Mouse (Mus musculus) activated CD4-positive, CD25-positive, alpha-beta regulatory T cell (primary cell): ENCODE data around the gene Olfr701. TPM values are rescaled to one million over a fixed set of nuclear protein-coding genes. Genes with fewer than 3 reads are reported as not detected.

Experiments
- polyA plus RNA-seq, 2 experiments: library from polyadenylated mRNA; unstranded; fragments of 100-300 nt; shearing (Covaris generic); gene quantifications; one replicate each; pipeline ENCODE4 v1.2.1; 2017

The Olfr701 gene
- not detected for polyA plus RNA-seq

DNA sequence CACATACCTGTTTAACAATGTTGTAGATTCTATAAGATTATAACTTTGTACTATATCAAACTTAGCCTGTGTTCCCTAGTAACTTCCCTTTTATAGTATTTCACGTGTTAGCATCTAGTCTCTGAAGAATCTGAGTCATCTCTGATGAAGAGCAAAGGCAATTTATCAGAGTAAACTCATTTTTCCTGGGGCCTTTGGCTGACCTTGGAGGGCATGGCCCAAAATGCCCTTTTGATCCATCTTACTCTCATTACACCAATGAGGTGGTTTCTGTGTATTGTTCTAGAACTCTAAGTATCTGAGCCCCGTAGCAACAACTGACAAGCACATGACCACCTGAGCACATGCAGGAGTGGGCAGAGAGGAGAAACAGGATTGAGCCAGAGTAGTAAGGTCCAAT, at the start of gene Olfr701:
TSS of gene Olfr701 (plus strand) at position 301 of the 400 bp plus-strand sequence.

GRCm38 (mm10) chr7:106793098-106793497, 20.8 kb upstream of the Olfr701 start, which contains the start of gene Olfr699:
Olfr699 (minus strand) TSS chr7:106793198.

GRCm38 (mm10) chr7:106808734-106809133, 5.2 kb upstream of the Olfr701 start, which contains the start of gene Olfr700:
Olfr700 (minus strand) TSS chr7:106808834.

GRCm38 (mm10) chr7:106833793-106834192, 19.9 kb downstream of the Olfr701 start, which contains the start of gene Olfr702:
Olfr702 (minus strand) TSS chr7:106833893.

DNA sequence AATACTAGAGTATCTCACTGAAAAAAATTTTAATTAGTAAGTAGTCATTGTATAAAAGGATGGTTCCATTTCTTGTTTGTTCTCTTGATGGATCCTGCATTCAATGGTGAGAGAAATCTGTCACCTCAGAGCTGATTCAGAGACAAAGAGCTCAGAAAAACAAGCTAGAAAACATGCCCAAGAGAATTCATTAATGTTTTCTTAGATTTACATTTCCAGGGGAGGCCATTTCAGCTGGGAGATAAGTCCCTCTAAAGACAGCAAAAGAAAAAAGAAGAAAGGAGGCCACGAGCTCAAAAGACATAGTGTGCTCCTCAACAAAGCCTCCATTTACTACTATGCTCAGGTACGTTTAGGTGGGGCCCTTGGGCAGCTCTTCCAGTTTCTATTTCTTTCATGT, 29.1 kb downstream of the Olfr701 start, which contains the start of gene Olfr703:
TSS of gene Olfr703 (plus strand) at position 301 of the 400 bp plus-strand sequence.

GRCm38 (mm10) chr7:106862885-106863284, 49.0 kb downstream of the Olfr701 start, which contains the start of gene Olfr704:
Olfr704 (plus strand) TSS chr7:106863185.

Other genes with a start within 250 kb of the Olfr701 start
- gene Olfr693, start 133.5 kb upstream of the Olfr701 start, polyA plus RNA-seq = not detected
- gene Olfr694, start 122.3 kb upstream of the Olfr701 start, polyA plus RNA-seq = not detected
- gene Olfr695, start 97.7 kb upstream of the Olfr701 start, polyA plus RNA-seq = not detected
- gene Olfr697, start 71.7 kb upstream of the Olfr701 start, polyA plus RNA-seq = not detected
- gene Olfr698, start 58.7 kb upstream of the Olfr701 start, polyA plus RNA-seq = not detected
- under 1 TPM; 0.05 to 0.18 TPM for gene Olfr699, start 20.9 kb upstream of the Olfr701 start, polyA plus RNA-seq
- not detected for gene Olfr700, start 5.3 kb upstream of the Olfr701 start, polyA plus RNA-seq
- gene Olfr702, start 19.8 kb downstream of the Olfr701 start, polyA plus RNA-seq = not detected
- not detected for gene Olfr703, start 29.2 kb downstream of the Olfr701 start, polyA plus RNA-seq
- gene Olfr704, start 49.1 kb downstream of the Olfr701 start, polyA plus RNA-seq = under 1 TPM in 1 of 2 experiments, not detected in 1; 0.09 TPM
- gene Olfr705, start 62.8 kb downstream of the Olfr701 start, polyA plus RNA-seq = under 1 TPM in 1 of 2 experiments, not detected in 1; 0.41 TPM
- not detected for gene Olfr706, start 74.0 kb downstream of the Olfr701 start, polyA plus RNA-seq
- not detected for gene Olfr707, start 87.1 kb downstream of the Olfr701 start, polyA plus RNA-seq
- under 1 TPM in 1 of 2 experiments, not detected in 1; 0.28 TPM for gene Olfr1532-ps1, start 93.9 kb downstream of the Olfr701 start, polyA plus RNA-seq
- gene Olfr709-ps1, start 118.1 kb downstream of the Olfr701 start, polyA plus RNA-seq = under 1 TPM in 1 of 2 experiments, not detected in 1; 0.42 TPM
- not detected for gene Olfr710, start 134.2 kb downstream of the Olfr701 start, polyA plus RNA-seq
- gene Olfr6, start 149.8 kb downstream of the Olfr701 start, polyA plus RNA-seq = under 1 TPM in 1 of 2 experiments, not detected in 1; 0.18 TPM
- gene Olfr711, start 161.3 kb downstream of the Olfr701 start, polyA plus RNA-seq = under 1 TPM in 1 of 2 experiments, not detected in 1; 0.15 TPM
- not detected for gene Olfr2, start 191.9 kb downstream of the Olfr701 start, polyA plus RNA-seq
- gene Olfr713, start 217.0 kb downstream of the Olfr701 start, polyA plus RNA-seq = not detected